Mouse (Mus musculus) cerebellum, adult 11 months (tissue): ENCODE data around the gene Ache.
"Not testable (repeated sequence)": the region's sequence is repeated elsewhere in the genome, so short reads cannot be mapped to it uniquely, and the experiment has no call there.

Experiments used
- DNase-seq: peaks from one replicate; pipeline ENCODE4 v3.0.0; 2022

Ache gene

DNA sequence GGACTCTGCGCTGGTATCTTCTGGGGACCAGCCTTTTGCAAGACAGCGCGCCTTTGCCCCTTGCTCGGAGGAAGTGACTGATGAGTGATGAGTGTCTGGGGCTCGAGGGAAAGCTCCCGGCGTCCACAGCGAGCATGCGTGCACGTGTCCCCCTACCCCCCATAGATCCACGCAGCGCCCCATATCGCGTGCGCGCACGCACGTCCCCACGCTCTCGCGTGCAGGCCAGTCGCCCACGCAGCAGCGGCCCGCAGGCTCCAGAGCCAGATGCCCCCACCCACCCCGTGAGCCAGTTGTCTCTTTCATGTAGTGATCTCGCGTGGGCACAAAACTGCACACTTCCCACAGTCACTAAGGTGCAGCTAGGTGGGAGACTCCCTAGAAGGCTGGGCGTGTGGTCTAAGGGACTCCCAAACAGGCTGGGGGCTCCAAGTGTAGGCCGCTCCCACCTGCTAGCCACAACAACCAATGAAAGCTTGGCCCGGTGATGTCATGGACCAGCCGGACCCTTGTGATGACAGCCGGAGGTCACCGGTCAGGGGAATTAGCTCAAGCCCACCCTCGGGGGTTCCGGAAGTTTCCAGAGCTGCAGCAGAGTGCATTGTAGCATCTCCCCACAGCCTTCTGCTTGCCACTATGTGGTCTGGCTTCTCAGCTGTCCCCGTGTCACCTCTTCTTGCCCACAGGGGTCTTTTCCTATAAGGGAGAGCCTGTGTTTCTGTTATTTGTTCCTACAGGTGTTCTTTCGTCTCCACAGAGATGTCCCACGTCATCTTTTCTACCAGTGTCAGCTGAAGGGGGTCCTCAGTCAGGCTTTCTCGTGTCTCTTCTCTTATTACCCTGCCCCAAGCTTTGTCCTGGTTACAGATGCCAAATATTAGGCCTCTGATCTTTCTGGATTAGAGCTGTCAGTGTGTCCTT is at the start of gene Ache:
TSS of gene Ache (plus strand) at position 488 of the 921 bp plus-strand sequence.
- peak; percentile 82 for DNase-seq

- no peak for DNase-seq
These were observed 23.2 kb upstream of the Ache start for GRCm38 (mm10) chr5:137263897-137264720.

DNA sequence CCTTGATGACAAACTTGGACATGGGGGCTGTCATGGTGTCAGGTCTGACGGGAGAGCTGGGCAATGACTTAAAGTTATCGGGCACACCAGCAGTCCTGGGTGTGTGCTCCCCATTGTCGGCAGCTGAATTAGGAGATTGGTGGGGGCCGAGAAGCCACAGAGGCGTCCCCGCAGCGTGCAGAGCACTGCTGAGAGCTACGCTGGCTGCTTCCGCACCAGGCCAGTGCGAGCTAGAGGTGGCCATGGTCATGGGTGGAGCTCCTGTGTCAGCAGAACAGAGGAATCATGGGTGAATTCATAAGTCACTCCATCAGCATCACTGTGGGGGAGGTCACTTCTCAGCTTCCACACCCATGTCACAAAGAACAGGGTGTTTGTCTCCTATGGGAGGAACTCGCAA is 22.5 kb upstream of the Ache start:
- no peak for DNase-seq

DNA sequence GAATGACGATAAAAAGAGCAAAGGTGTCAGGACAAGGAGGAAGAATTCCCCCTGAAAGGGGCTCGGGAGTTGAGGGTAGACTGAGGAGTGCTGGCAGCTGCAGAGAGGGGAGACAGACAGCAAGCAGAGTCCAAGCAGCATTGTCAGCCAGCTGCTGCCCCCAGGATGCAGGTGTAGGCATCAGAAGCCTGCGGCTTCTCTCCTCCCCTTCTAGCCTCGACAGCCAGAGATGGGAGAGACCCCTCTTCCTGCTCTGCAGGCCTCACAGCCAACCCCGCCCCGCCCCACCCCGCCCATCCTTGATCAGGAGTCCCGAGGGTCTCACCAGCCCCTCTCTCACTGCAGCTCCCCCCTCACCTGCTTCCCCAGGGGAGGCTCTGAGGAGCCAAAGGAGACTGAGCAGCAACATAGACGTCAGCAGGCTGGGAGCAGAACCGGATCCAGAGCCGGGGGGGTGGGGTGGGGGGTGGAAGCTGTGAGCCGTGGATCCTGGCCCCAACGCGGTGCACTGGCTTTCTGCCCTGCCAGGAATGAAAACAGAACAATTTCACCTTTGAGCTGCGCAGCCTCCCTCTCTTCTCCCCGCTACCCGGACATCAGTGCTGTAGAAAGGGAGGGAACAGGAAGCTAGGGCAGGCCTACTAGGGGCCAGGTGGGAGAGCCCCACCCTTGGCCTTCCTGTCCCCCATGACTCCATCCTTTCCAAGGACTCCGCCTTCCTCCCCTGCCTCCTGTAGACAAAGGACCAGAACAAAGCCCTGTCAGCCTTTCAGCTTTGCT is 19.0 kb upstream of the Ache start:
- no peak for DNase-seq

DNA sequence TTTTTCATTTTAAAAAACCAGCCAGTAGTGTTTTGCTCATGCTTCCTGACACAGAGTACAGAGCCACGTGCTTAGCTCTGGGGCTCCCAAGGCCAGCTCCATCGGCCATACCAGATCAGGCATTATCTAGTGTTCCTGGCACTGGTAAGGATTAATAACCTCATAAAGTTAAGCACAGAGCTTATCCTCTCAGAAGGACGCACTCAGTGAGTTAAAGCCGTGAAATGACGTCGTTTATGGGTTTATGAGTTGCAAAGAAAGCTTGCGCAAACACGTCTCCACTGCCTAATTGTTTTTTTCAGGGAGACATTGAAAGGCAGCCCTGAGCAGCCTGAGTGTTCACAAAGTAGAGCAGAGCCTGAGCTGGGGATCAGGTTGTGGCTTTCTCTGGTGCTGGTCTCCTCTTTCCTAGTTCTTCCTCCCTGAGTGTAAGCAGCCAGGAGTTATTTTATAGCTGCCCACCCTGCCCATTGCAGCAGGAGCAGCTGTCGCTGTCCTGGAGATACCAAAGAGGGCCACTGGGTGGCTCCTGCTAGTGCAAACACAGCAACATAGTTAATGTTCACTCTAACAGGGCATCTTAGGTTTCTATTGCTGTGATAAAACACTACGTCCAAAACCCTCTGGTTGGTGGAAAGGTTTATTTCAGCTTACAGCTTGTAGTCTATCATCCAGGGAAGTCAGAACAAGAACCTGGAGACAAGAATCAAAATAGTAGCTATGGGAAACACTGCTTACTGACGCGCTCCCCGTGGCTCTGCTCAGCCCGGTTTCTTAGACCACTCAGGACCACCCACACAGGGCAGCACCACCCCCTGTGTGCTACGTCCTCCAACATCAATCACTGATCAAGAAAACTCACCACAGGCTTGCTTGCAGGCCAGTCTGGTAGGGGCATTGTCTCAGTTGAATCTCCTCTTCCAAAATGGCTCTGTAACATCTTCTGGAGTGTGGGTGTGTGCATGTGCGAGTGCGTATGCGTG is 9.7 kb upstream of the Ache start:
- DNase-seq: no peak

- DNase-seq: not testable (repeated sequence)
These were observed 2.9 kb upstream of the Ache start for GRCm38 (mm10) chr5:137284411-137284810.

- DNase-seq: peak; percentile 36
These were observed 2.3 kb upstream of the Ache start for GRCm38 (mm10) chr5:137285045-137285444.

DNA sequence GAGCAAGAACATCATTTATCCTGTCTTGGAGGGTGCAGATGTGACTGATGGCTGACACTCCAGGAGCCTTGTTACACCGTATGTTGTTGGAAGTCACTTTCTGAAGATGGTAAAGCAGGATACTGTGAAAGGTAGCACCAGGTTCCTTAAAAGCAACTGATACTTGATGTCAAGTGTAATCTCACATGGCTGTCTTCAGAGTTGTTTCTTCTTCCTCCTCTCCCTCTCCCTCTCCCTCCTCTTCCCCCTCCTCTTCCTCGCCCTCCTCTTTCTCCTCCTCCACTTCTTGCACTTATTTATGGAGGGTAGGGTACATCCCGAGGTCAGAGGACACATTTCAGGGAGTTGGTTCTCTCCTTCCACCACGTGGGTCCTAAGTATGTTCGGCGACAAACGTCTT is 1.3 kb upstream of the Ache start:
- no peak for DNase-seq

GRCm38 (mm10) chr5:137286655-137287031 is 676 bp upstream of the Ache start:
- DNase-seq: peak; percentile 94

GRCm38 (mm10) chr5:137287953-137288743 is 829 bp downstream of the Ache start:
- DNase-seq: peak; percentile 70

DNA sequence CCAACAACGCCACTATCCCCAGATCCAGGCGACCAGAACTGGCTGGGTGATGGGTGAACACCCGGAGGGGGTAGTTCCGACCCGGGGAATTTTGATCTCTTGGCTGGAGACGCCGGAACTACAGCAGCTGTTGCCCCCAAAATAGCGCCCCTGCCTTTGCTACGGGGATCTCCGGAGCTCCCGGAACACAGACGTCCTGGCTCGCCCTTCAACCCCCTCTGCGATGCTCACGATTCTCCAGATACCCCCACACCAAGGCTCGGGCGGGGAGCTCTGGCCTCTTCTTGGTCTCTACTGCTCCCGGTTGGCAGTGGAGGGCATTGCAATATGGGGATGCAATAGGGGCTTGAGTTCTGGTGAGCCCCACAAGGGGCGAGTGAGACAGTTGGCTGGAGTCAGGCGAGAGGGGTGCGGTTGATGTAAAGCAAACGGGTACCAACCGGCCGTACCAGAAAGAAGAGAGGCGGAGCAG is 1.7 kb downstream of the Ache start:
- DNase-seq: peak; percentile 57

DNA sequence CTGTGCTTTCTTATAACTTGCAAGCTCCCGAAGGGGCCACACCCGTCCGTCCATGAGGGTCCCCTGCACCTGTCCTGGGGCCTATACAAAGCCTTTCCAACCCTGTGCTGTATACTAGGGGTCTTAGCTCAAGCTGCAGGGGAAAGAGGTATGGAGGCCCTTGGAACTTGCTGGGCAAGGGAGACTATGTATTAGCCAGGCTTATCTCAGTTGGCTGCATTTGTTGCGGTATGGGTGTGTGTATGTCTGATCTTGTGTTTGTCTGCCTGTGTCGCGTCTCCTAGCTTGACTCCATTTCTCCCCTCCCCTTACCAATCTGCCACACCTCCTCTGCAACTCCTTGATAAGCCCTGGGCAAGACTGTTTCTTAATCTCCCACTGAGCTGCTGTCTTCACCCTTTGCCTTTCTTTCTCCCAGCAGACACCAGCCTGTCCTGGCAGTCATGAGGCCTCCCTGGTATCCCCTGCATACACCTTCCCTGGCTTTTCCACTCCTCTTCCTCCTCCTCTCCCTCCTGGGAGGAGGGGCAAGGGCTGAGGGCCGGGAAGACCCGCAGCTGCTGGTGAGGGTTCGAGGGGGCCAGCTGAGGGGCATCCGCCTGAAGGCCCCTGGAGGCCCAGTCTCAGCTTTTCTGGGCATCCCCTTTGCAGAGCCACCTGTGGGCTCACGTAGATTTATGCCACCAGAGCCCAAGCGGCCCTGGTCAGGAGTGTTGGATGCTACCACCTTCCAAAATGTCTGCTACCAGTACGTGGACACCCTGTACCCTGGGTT is 2.5 kb downstream of the Ache start:
- peak; percentile 29 for DNase-seq

DNA sequence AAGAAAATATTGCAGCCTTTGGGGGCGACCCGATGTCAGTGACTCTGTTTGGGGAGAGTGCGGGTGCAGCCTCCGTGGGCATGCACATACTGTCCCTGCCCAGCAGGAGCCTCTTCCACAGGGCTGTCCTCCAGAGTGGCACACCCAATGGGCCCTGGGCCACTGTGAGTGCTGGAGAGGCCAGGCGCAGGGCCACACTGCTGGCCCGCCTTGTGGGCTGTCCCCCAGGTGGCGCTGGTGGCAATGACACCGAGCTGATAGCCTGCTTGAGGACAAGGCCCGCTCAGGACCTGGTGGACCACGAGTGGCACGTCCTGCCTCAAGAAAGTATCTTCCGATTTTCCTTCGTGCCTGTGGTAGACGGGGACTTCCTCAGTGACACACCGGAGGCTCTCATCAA is 3.4 kb downstream of the Ache start:
- DNase-seq: peak; percentile 68

GRCm38 (mm10) chr5:137291381-137291926 is 4.1 kb downstream of the Ache start:
- DNase-seq: peak; percentile 31

DNA sequence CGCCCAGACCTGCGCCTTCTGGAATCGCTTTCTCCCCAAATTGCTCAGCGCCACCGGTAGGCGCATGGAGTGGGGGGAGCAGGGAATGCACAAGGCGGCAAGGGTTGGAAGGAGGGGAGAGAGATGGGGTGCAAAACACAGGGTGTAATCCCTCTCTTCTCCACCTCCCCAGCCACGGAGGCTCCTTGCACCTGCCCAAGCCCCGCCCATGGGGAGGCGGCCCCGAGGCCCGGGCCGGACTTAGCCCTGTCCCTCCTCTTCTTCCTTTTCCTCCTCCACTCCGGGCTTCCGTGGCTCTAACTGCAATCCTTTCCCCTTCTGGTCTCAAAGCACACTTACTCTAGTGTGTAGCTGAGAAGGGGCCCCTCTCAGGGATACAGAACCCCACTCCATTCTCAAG is 6.0 kb downstream of the Ache start:
- DNase-seq: peak; percentile 80

DNA sequence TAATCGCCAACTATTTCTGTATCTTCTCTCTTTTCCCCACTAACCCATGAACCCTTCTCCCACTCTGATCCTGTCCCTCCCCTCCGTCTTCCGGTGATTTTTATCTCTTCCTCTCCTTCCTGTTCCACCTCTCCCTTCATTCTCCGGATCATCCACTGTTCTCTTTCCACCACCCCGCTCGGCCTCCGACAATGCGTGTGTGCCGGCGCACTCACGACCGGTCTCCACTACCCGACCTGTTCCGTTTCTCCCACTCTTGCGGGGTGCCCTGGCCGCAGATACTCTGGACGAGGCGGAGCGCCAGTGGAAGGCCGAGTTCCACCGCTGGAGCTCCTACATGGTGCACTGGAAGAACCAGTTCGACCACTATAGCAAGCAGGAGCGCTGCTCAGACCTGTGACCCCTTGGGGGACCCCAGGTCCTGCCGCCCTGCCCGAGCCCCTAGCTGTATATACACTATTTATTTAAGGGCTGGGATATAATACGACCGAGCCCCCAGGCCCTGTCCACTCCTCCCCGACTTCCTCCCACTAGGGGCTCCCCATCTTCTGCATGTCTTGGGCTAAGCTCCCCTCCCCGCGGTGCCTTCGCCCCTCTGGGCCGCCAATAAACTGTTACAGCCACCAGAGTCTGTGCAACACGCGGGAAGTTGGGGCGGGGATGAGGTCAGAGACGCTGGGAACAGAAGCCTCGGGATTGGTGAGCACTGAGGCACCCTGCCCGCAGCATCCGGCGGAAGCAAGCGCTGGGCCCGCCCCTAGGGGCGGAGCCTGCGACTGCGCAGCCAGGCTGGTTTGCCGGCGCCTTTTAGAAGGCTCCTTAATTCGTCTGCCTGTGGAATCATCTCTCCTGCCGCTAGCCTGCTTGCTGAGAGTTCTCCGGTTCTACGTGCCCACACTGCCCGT is 6.8 kb downstream of the Ache start, which contains the start of gene Ufsp1:
TSS of gene Ufsp1 (plus strand) at position 791 of the 905 bp plus-strand sequence.
- peak; percentile 95 for DNase-seq

DNA sequence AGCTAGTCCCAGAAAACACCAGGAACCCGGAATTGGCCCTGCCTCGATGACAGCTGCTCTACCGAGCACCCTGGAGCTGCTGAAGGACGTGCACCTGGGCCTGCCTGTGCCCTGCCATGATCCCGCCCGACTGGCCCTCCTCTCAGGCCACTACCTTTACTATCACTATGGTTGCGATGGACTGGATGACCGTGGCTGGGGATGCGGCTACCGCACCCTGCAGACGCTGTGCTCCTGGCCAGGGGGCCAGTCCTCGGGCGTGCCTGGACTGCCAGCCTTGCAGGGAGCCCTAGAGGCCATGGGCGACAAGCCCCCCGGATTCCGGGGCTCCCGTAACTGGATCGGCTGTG is 7.4 kb downstream of the Ache start:
- no peak for DNase-seq

- peak; percentile 26 for DNase-seq
These were observed 8.0 kb downstream of the Ache start for GRCm38 (mm10) chr5:137295296-137295695.

- peak; percentile 21 for DNase-seq
These were observed 8.4 kb downstream of the Ache start for GRCm38 (mm10) chr5:137295712-137296111.
